Mouse (Mus musculus) heart, adult 9 months (tissue): ENCODE measurements around the gene Abhd14a.

Experiments used
- DNase-seq, 2 experiments: peaks; one replicate each; pipeline ENCODE4 v3.0.0; 2022; ENCODE audit warnings: low spot score in 2 of 2

Abhd14a gene

GRCm38 (mm10) chr9:106452821-106453220, 5.3 kb upstream of the Abhd14a start:
- DNase-seq: no peak

GRCm38 (mm10) chr9:106452351-106452750, 4.9 kb upstream of the Abhd14a start:
- DNase-seq: no peak

GRCm38 (mm10) chr9:106451899-106452298, 4.4 kb upstream of the Abhd14a start:
- DNase-seq: no peak

- DNase-seq: no peak
Observed at GRCm38 (mm10) chr9:106451298-106451697, 3.8 kb upstream of the Abhd14a start.

GRCm38 (mm10) chr9:106450661-106451060, 3.2 kb upstream of the Abhd14a start:
- no peak for DNase-seq

GRCm38 (mm10) chr9:106449947-106450346, 2.5 kb upstream of the Abhd14a start:
- DNase-seq: no peak

GRCm38 (mm10) chr9:106448498-106449031, 1.1 kb upstream of the Abhd14a start:
- DNase-seq: peak; percentile 84 to 85

- no peak for DNase-seq
Observed at GRCm38 (mm10) chr9:106447951-106448350, 473 bp upstream of the Abhd14a start.

- no peak for DNase-seq
Observed at GRCm38 (mm10) chr9:106444836-106445235, 2.6 kb downstream of the Abhd14a start.

- no peak for DNase-seq
Observed at GRCm38 (mm10) chr9:106442680-106443079, 4.8 kb downstream of the Abhd14a start.

- no peak for DNase-seq
Observed at GRCm38 (mm10) chr9:106436566-106436965, 10.9 kb downstream of the Abhd14a start.

- no peak for DNase-seq
Observed at GRCm38 (mm10) chr9:106433389-106433788, 14.1 kb downstream of the Abhd14a start.

- DNase-seq: no peak
Observed at GRCm38 (mm10) chr9:106430015-106430264, 17.5 kb downstream of the Abhd14a start.

- peak; percentile 89 to 96 for DNase-seq
Observed at GRCm38 (mm10) chr9:106429221-106430014, 18.1 kb downstream of the Abhd14a start, which contains the start of gene Rpl29. Gene Rpl29, plus strand, starts transcription at chr9:106429454.

- DNase-seq: peak in 1 of 2 experiments; percentile 47
Observed at GRCm38 (mm10) chr9:106428719-106429220, 18.7 kb downstream of the Abhd14a start.

- peak; percentile 77 to 88 for DNase-seq
Observed at GRCm38 (mm10) chr9:106421865-106422160, 25.7 kb downstream of the Abhd14a start.

GRCm38 (mm10) chr9:106421033-106421864, 26.2 kb downstream of the Abhd14a start:
- DNase-seq: no peak

GRCm38 (mm10) chr9:106420608-106421007, 26.9 kb downstream of the Abhd14a start:
- DNase-seq: no peak

- DNase-seq: peak; percentile 80 to 81
Observed at GRCm38 (mm10) chr9:106417841-106418625, 29.4 kb downstream of the Abhd14a start.

- no peak for DNase-seq
Observed at GRCm38 (mm10) chr9:106416826-106417225, 30.7 kb downstream of the Abhd14a start.

- no peak for DNase-seq
Observed at GRCm38 (mm10) chr9:106413606-106414005, 33.9 kb downstream of the Abhd14a start.

GRCm38 (mm10) chr9:106412210-106412609, 35.3 kb downstream of the Abhd14a start:
- no peak for DNase-seq
